Mouse (Mus musculus) urinary bladder, postnatal 4 days (tissue): ENCODE results near the gene Gm28305.

ENCODE experiments used
- DNase-seq, 2 experiments: peaks; one replicate each; pipeline ENCODE4 v3.0.0; 2021 to 2022; ENCODE audit warnings: low spot score in 2 of 2

The Gm28305 gene

GRCm38 (mm10) chr9:104070241-104070640, 29.8 kb downstream of the Gm28305 start:
- no peak for DNase-seq

GRCm38 (mm10) chr9:104070863-104071604, 30.6 kb downstream of the Gm28305 start:
- DNase-seq: no peak

- DNase-seq: no peak
Observed at GRCm38 (mm10) chr9:104075808-104076207, 35.3 kb downstream of the Gm28305 start.

DNA sequence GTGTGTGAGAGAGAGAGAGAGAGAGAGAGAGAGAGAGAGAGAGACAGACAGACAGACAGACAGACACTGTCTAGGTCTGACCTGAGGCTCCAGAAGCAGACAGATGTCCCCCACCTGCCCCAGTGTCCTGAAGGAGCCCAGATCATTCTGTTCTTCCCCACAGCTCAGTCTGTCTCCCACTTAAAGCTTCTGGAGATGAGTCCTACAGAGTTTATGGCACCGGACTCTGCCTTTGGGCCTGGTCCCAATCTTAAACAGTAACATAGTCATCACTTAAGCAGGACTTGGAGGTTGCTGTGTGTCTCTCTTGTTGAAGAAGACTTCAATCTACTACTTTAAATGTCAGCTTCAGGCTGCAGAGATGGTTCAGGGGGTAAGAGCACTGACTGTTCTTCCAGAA, 38.3 kb downstream of the Gm28305 start:
- no peak for DNase-seq

DNA sequence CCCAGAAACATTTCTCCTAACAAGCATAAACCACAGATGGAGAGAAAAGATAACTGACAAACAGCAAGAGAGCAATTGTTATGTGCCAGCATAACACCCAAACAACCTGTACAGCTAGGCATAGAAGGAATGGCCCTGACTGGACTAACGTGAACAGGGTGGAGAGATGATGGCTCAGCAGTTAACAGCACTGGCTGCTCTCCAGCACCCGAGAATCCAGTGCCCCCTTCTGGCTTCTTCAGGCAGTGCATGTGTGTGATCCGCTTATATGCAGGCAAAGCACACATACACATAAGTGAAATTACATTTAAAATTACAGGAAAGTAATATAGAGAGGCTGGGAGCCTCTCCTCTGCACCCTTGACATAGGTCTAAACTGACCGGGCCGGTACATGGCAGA, 38.9 kb downstream of the Gm28305 start:
- DNase-seq: peak in 1 of 2 experiments; percentile 35

GRCm38 (mm10) chr9:104080038-104080437, 39.6 kb downstream of the Gm28305 start:
- DNase-seq: no peak

- no peak for DNase-seq
Observed at GRCm38 (mm10) chr9:104085730-104086429, 45.4 kb downstream of the Gm28305 start.

GRCm38 (mm10) chr9:104088555-104088954, 48.1 kb downstream of the Gm28305 start:
- DNase-seq: no peak

DNA sequence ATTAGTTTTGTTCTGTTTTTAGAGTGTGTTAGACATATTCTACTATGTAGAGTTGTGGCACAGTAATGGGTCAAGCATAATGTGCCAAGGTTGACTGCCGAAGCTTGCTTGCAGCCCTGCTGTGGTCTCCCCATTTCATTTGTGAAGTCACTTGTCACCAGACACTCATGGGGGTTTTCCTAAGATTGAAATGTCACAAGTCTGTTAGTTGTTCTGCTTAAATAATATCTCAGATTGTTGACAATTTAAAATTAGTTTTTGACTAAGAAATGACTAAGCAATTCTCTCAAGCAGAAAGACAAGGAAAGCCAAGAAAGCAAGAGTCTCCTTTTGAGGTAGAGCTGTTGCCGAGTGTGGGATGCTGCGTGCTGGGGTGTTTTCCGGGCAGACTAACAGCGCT, 52.5 kb downstream of the Gm28305 start:
- DNase-seq: peak in 1 of 2 experiments; percentile 44

GRCm38 (mm10) chr9:104098256-104098655, 57.8 kb downstream of the Gm28305 start:
- DNase-seq: no peak

GRCm38 (mm10) chr9:104099060-104099459, 58.6 kb downstream of the Gm28305 start:
- no peak for DNase-seq

- no peak for DNase-seq
Observed at GRCm38 (mm10) chr9:104100822-104101221, 60.4 kb downstream of the Gm28305 start.

- DNase-seq: no peak
Observed at GRCm38 (mm10) chr9:104101458-104101857, 61.0 kb downstream of the Gm28305 start.

GRCm38 (mm10) chr9:104102301-104102700, 61.8 kb downstream of the Gm28305 start:
- peak in 1 of 2 experiments; percentile 33 for DNase-seq

GRCm38 (mm10) chr9:104102901-104103300, 62.4 kb downstream of the Gm28305 start:
- DNase-seq: no peak

GRCm38 (mm10) chr9:104104986-104105385, 64.5 kb downstream of the Gm28305 start:
- no peak for DNase-seq

DNA sequence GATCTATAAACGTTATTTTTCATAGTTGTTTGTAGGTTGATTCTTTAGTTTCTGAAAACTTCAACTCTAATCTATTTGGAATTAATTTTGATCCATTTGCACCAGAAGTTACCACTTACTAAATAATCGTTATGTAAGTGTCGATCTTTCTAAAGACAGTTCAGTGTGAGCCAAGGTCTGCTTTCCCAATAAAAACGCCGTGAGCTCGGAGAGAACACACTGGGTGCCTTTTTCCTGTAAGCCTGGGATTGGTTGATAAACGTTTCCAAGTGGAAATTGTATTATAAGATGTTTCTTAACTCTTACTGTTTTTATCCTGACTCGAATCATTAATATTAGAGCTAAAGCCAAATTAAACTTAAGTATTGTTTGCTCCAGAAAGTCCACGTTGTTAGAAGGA, 66.5 kb downstream of the Gm28305 start:
- DNase-seq: no peak

DNA sequence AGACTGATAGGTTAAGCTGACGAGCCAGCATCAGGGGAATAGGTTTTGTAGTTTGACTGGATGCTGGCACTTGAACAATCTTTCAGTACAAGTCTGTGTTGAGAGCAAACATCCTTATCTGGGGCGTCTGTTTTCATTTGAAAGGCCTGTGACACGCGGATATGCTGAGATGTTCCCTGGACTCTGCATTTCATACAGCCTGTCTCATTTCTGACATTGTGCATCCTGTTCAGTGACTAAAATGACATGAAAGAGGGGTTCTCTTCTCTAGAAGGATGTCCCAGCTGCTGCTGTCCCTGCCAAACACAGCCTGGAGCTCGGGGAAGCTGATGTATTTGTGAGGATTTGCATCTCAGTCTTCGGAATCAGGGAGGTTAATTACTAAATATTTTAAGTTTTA, 67.0 kb downstream of the Gm28305 start:
- DNase-seq: no peak

- no peak for DNase-seq
Observed at GRCm38 (mm10) chr9:104108571-104109143, 68.2 kb downstream of the Gm28305 start.

DNA sequence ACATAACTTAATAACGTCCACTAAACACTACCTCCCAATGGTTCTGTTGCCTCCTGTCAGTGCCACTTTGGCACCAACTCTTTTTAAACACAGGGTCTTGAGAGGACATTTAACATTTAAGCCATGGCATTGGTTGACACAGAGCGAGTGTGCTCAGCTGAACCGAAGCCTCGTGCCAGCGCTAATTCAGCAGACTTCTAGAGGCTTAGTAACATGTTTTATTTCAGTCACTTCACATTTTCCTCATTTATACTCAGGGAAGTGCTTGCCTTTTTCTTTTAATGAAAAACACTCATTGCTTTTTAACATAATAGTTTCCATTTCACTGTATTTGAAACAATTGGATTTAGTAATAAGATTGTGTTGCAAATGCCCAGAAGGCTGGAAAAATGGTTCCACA, 68.7 kb downstream of the Gm28305 start:
- no peak for DNase-seq

GRCm38 (mm10) chr9:104123101-104123500, 82.6 kb downstream of the Gm28305 start:
- no peak for DNase-seq

DNA sequence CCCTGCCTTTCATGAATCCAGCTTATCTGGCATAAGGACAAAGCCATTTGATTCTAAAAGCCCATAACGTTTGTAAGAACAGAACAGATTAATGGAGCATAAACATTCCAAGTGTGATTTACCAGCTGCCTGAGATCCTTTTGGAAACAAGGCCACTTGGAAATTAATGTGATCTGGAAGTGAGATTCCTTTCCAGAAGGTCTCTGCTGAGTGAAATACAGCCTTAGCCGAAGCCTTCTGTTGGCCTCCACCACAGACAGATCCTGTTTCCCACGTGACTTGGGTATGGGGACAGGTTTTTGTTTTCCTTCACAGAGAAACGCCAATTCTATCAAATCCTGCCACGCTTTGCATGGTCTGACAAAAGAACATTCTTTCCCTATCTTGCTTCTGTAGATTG, 83.2 kb downstream of the Gm28305 start:
- DNase-seq: no peak
